Mouse (Mus musculus): ENCODE data around the gene 4932438A13Rik.

- TF ChIP-seq MEF2A (IDR thresholded peaks at IDR 0.05; ENCODE audit: borderline replicate concordance, low read depth, low read length) (no peak), USF1 (IDR thresholded peaks at IDR 0.05; ENCODE audit: low read depth, low read length) (no peak), MAX (IDR thresholded peaks at IDR 0.05; ENCODE audit: low read length) (no peak), EP300 (IDR thresholded peaks at IDR 0.05; ENCODE audit: low read length) (no peak), ETS1 (conservative IDR thresholded peaks at IDR 0.05; ENCODE audit: low read depth, low read length) (no peak)
These were observed 27.2 kb upstream of the 4932438A13Rik start for GRCm38 (mm10) chr3:36835525-36836203.

Data from CH12.LX (cell line).